Mouse (Mus musculus) liver, postnatal 0 days (tissue): ENCODE results near the gene Foxa3.

Experiments used
- CTCF ChIP-seq: sonication (generic); IDR thresholded peaks from 2 replicates; pipeline ENCODE4 v1.5.1; 2016; ENCODE audit warnings: antibody characterized with exemption, low read depth
- EP300 ChIP-seq: IDR thresholded peaks from 2 replicates; pipeline ENCODE4 v1.6.1; 2016; ENCODE audit warnings: antibody characterized with exemption, low read depth, mild to moderate bottlenecking

DNA sequence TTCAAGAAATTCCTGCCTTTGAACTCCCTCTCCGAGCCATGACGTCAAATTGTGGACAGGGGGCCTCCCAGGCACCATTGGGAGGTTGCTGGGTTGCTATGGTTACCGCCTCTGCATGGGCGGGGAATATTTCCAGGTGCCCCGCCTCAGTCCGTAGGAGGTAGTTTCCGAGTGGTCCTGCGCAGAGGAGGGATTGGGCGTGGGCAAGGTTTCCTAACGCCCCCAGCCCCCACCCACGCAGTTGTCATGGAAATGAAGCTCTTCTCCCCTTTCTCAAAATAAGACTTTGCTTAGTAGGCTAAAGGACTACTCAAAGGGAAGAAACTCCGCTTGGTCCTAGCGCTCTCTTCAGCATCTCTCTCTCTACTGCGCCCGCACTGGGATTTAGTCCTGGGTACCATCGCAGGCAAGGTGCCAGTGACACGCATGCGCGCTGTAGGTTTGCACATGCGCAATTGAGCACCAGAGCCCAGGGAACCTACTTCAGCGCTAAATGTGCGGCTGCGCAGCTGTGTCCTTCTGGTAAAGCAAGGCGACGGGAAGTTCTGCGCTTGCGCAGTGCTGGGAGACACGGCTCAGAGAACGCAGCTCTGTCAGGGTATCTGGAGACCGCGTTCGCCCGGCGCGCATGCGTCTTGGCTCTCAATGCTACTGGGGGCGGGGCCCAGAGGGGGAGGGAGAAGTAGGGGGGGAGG is 32.6 kb downstream of the Foxa3 start, which contains the start of gene Mypop:
- TF ChIP-seq CTCF: no peak
- no peak for TF ChIP-seq EP300
